Mouse (Mus musculus) kidney, embryonic 14.5 days (tissue): ENCODE measurements around the gene Gdnf. TPM values are rescaled to one million over a fixed set of nuclear protein-coding genes. Genes with fewer than 3 reads are reported as not detected.

Experiments
- ATAC-seq: fragments of 200-750 bp; cut with Nextera tagmentation; 2 replicates; pipeline ENCODE4 v1.8.0; 2017; ENCODE audit warnings: moderate number of reproducible peaks, mild to moderate bottlenecking, moderate TSS enrichment, moderate library complexity; ENCODE audit not compliant: low FRiP score, low TSS enrichment
- H3K27ac ChIP-seq: fragments of 300-500 bp; sonication (generic); 2 replicates; pipeline ENCODE4 v1.5.1; 2014; ENCODE audit warnings: low read depth, mild to moderate bottlenecking, low read length, moderate library complexity, mixed read lengths
- H3K27me3 ChIP-seq: fragments of 300-500 bp; sonication (generic); 2 replicates; pipeline ENCODE4 v1.6.1; 2014; ENCODE audit warnings: mild to moderate bottlenecking, low read length; ENCODE audit not compliant: control insufficient read depth, insufficient read depth
- H3K36me3 ChIP-seq: fragments of 300-500 bp; sonication (generic); 2 replicates; pipeline ENCODE4 v1.6.1; 2014; ENCODE audit warnings: low read length, mixed read lengths; ENCODE audit not compliant: control insufficient read depth, insufficient read depth
- H3K4me1 ChIP-seq: fragments of 300-500 bp; sonication (generic); 2 replicates; pipeline ENCODE4 v1.6.1; 2014; ENCODE audit warnings: low read length, mixed read lengths; ENCODE audit not compliant: control insufficient read depth, insufficient read depth
- H3K4me2 ChIP-seq: fragments of 300-500 bp; sonication (generic); replicated peaks from 2 replicates; pipeline ENCODE4 v1.6.1; 2014; ENCODE audit warnings: low read depth, mild to moderate bottlenecking, low read length
- H3K4me3 ChIP-seq: fragments of 300-500 bp; sonication (generic); 2 replicates; pipeline ENCODE4 v1.5.1; 2014; ENCODE audit warnings: mild to moderate bottlenecking, low read length
- H3K9ac ChIP-seq: fragments of 300-500 bp; sonication (generic); 2 replicates; pipeline ENCODE4 v1.6.1; 2014; ENCODE audit warnings: low read depth, mild to moderate bottlenecking, low read length, moderate library complexity
- H3K9me3 ChIP-seq: fragments of 300-500 bp; sonication (generic); 2 replicates; pipeline ENCODE4 v1.6.1; 2016; ENCODE audit warnings: low read length; ENCODE audit not compliant: control insufficient read depth
- WGBS: fragments of 180-500 bp; shearing (Covaris S2); extraction: QIAGEN DNeasy Blood & Tissue Kit; methylation state at CpG from one replicate; pipeline ENCODE4 v1.1.7; 2014; 5-methylcytosine and 5-hydroxymethylcytosine counted together
- polyA plus RNA-seq: library from polyadenylated mRNA; unstranded; fragments of >200 nt; fragmentation: Nextera tagmentation; extraction: Ambion mirVana; gene quantifications from 2 replicates; pipeline ENCODE4 v1.2.1, GENCODE M21; 2014

Gdnf gene
- polyA plus RNA-seq, 1 experiment from 2014 or later, result 13.0 TPM

- Histone ChIP-seq H3K4me1 (peaks cover 10% of the 10 kb centered on the region), H3K4me2 (peak overlapping the region; percentile 88), H3K36me3 (peaks cover 6% of the 10 kb centered on the region; the same call in 1 of the 2 replicates), H3K27ac (peak overlapping the region; percentile 86; the same call in 1 of the 2 replicates), H3K9me3 (no peaks in the 10 kb centered on the region), H3K27me3 (peaks cover 29% of the 10 kb centered on the region), H3K9ac (peak overlapping the region; percentile 90), H3K4me3 (peak overlapping the region; percentile 79)
- under 1% methylated on average over 34 of the region's 45 CpGs for WGBS
- ATAC-seq, result no peak
Observed at GRCm38 (mm10) chr15:7813531-7814370, 3.1 kb downstream of the Gdnf start.

DNA sequence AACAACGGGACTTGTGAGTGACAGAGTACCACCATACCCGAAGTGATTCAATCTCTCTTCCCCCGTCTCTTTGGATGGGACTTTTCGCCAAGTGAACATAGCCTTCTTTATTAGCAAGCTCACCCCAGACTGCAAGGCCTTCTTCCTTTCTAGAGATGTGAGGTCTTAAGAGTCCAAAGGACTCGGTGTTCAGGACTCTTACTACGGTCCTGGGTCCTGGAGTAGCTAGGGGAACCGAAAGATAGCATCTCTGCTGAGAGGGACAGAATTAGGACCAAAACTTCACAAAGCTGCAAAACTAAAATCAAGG lies 3.7 kb downstream of the Gdnf start:
- Histone ChIP-seq H3K27me3 (peaks cover 29% of the 10 kb centered on the region), H3K9me3 (no peaks in the 10 kb centered on the region), H3K9ac (peak overlapping the region; percentile 90; the same call in 1 of the 2 replicates), H3K4me1 (peaks cover 10% of the 10 kb centered on the region), H3K4me2 (peak overlapping the region; percentile 88), H3K36me3 (peaks cover 6% of the 10 kb centered on the region; the same call in 1 of the 2 replicates), H3K4me3 (peak overlapping the region; percentile 79), H3K27ac (peak overlapping the region; percentile 86; the same call in 1 of the 2 replicates)
- WGBS, result 3% methylated on average over 7 of the region's 7 CpGs
- no peak for ATAC-seq

DNA sequence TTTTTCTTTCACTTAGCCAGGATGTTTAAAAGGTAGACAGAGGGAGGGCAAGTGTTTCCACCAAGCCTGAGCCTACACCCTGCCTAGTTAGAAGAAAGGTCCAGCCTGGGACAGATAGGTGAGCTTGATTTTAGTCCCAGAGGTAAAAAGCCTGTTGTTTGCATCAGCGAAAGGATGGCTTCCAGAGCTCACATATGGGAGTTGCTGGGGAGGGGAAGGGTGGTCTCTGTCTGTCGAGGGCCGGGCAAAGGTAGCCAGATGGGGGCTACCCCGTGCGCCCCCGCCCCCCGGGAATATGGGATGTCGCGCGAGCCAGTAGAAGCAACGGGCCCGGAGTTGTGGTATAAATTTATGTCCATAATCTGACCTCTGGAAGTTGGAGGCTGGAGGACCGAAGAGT lies 4.3 kb downstream of the Gdnf start:
- H3K9me3 ChIP-seq, result no peaks in the 10 kb centered on the region
- H3K27ac ChIP-seq, result peak overlapping the region; percentile 30; the same call in 1 of the 2 replicates
- H3K4me2 ChIP-seq, result peak overlapping the region; percentile 88
- H3K9ac ChIP-seq, result peak overlapping the region; percentile 90; the same call in 1 of the 2 replicates
- H3K4me1 ChIP-seq, result peaks cover 10% of the 10 kb centered on the region
- ATAC-seq, result no peak
- peaks cover 29% of the 10 kb centered on the region for H3K27me3 ChIP-seq
- 1% methylated on average over 13 of the region's 13 CpGs for WGBS
- H3K4me3 ChIP-seq, result peak overlapping the region; percentile 79
- H3K36me3 ChIP-seq, result peaks cover 6% of the 10 kb centered on the region; the same call in 1 of the 2 replicates

DNA sequence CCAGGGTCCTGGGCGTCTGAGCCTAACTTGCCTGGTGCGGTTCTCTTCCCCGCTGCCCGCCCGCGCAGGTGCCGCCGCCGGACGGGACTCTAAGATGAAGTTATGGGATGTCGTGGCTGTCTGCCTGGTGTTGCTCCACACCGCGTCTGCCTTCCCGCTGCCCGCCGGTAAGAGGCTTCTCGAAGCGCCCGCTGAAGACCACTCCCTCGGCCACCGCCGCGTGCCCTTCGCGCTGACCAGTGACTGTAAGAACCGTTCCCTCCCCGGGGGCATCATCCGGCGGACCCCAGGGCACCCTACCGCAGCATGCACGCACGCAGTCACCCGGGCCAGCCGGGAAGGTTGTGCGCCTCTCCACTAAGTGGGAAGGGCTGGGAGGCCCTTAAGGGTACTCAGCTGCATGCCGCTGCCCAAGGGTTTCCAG lies 4.9 kb downstream of the Gdnf start:
- H3K4me2 ChIP-seq, result peak overlapping the region; percentile 88
- WGBS, result 3% methylated on average over 30 of the region's 36 CpGs
- peak overlapping the region; percentile 90 for H3K9ac ChIP-seq
- ATAC-seq, result peak; percentile 4; the same call in 1 of the 2 replicates
- peaks cover 10% of the 10 kb centered on the region for H3K4me1 ChIP-seq
- no peaks in the 10 kb centered on the region for H3K9me3 ChIP-seq
- peaks cover 27% of the 10 kb centered on the region for H3K27me3 ChIP-seq
- H3K27ac ChIP-seq, result peak overlapping the region; percentile 30; the same call in 1 of the 2 replicates
- peaks cover 8% of the 10 kb centered on the region; the same call in 1 of the 2 replicates for H3K36me3 ChIP-seq
- peak overlapping the region; percentile 79 for H3K4me3 ChIP-seq

- peak; percentile 43; the same call in 1 of the 2 replicates for ATAC-seq
- H3K4me1 ChIP-seq, result no peaks in the 10 kb centered on the region
- WGBS, result 67% methylated on average over 6 of the region's 6 CpGs
- no peaks in the 10 kb centered on the region for H3K27me3 ChIP-seq
- peaks cover 12% of the 10 kb centered on the region for H3K36me3 ChIP-seq
- no peaks in the 10 kb centered on the region for H3K9me3 ChIP-seq
- H3K27ac ChIP-seq, result no peak overlapping the region
- H3K4me3 ChIP-seq, result no peak overlapping the region
- no peak overlapping the region for H3K9ac ChIP-seq
- no peak overlapping the region for H3K4me2 ChIP-seq
Observed at GRCm38 (mm10) chr15:7823886-7824285, 13.2 kb downstream of the Gdnf start.

DNA sequence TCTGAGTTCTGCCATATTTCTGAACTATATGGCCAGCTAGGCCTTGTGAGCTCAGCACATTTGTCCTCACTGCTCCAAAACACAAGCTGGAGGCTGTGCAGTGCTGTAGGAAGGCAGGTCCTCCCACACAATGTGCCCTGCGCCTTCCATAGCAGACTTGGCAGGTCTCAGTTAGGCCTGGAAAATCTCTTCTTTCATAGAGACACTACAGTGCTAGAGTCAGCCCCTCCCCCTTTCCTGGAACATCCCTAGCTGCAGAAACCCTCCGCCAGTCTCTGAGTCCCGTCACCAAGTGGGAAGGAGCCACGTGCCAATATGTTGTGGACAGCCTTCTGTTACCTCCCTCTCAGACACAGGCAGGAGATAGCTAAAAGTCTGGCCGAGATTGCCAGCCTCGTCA lies 14.9 kb downstream of the Gdnf start:
- no peak overlapping the region for H3K27ac ChIP-seq
- no peak overlapping the region for H3K4me3 ChIP-seq
- H3K27me3 ChIP-seq, result no peaks in the 10 kb centered on the region
- 36% methylated on average over 6 of the region's 6 CpGs for WGBS
- peaks cover 10% of the 10 kb centered on the region for H3K36me3 ChIP-seq
- H3K9me3 ChIP-seq, result no peaks in the 10 kb centered on the region
- no peaks in the 10 kb centered on the region for H3K4me1 ChIP-seq
- no peak overlapping the region for H3K9ac ChIP-seq
- ATAC-seq, result peak; percentile 66; the same call in 1 of the 2 replicates
- H3K4me2 ChIP-seq, result no peak overlapping the region

GRCm38 (mm10) chr15:7835404-7835803 lies 24.8 kb downstream of the Gdnf start:
- ATAC-seq, result no peak
- H3K9ac ChIP-seq, result no peak overlapping the region
- WGBS, result 83% methylated on average over 9 of the region's 9 CpGs
- H3K4me2 ChIP-seq, result no peak overlapping the region
- no peaks in the 10 kb centered on the region for H3K9me3 ChIP-seq
- H3K36me3 ChIP-seq, result peaks cover 44% of the 10 kb centered on the region
- no peaks in the 10 kb centered on the region for H3K4me1 ChIP-seq
- no peaks in the 10 kb centered on the region for H3K27me3 ChIP-seq
- H3K27ac ChIP-seq, result no peak overlapping the region
- no peak overlapping the region for H3K4me3 ChIP-seq

DNA sequence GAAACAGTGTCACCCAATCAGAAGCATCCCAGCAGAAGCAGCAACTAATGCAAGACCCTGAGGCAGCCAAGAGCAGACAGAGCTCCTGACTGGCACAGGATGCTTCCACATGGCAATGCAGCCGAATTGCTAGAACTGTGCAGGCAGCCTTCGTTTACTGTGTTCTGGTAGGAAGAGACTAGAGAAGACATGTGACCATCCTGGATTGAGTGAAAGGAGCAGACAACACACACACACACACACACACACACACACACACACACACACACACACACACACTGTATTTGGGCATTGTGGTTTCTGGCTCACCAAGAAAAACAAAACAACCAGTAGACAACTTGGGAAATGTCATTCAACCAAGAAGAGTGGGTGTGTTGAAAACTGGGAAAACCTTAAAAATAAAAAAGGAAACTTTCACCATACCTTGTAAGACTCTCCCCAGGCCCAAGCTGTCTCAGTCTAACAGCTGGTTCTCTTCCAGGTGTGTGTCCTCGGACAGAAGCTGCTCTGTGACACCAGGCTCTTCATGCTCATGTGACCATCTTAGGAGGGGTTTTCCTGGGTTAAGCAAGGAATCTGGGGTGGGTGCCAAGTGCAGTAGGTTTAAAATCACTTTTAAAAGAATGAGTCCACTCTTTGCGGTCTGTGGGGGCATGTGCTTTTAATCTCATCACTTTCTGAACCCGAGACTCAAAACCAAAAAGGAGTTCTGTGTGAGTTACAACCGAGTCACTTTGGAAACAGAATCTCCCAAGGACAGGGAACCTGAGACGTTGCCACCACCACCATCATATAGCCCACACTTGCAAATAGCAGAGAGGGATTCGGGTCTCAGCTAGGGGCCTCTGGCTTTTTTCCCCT lies 27.6 kb downstream of the Gdnf start:
- Histone ChIP-seq H3K27ac (no peak overlapping the region), H3K4me3 (no peak overlapping the region), H3K36me3 (peaks cover 32% of the 10 kb centered on the region), H3K27me3 (no peaks in the 10 kb centered on the region), H3K9ac (no peak overlapping the region), H3K9me3 (no peaks in the 10 kb centered on the region), H3K4me2 (no peak overlapping the region), H3K4me1 (no peaks in the 10 kb centered on the region)
- 43% methylated on average over 8 of the region's 8 CpGs for WGBS
- peak; percentile 74 for ATAC-seq
